Mouse (Mus musculus) limb, embryonic 11.5 days (tissue): ENCODE data around the gene Bcat2. TPM values are rescaled to one million over a fixed set of nuclear protein-coding genes. Genes with fewer than 3 reads are reported as not detected.

Experiments
- ATAC-seq: fragments of 200-750 bp; cut with Nextera tagmentation; 2 replicates; pipeline ENCODE4 v1.8.0; 2017; ENCODE audit warnings: low read depth; ENCODE audit not compliant: insufficient number of reproducible peaks, low FRiP score, low TSS enrichment
- DNase-seq: peaks from one replicate; pipeline ENCODE4 v3.0.0-alpha.2; 2015; ENCODE audit warnings: low spot score
- H3K27ac ChIP-seq: fragments of 300-500 bp; sonication (generic); replicated peaks from 2 replicates; pipeline ENCODE4 v1.5.1; 2014; ENCODE audit warnings: low read depth, mild to moderate bottlenecking, low read length
- H3K27me3 ChIP-seq: fragments of 300-500 bp; sonication (generic); 2 replicates; pipeline ENCODE4 v1.6.1; 2014; ENCODE audit warnings: mild to moderate bottlenecking, low read length, mixed read lengths; ENCODE audit not compliant: control insufficient read depth, insufficient read depth
- H3K36me3 ChIP-seq: fragments of 300-500 bp; sonication (generic); 2 replicates; pipeline ENCODE4 v1.6.1; 2014; ENCODE audit warnings: mild to moderate bottlenecking, low read length, moderate library complexity, mixed read lengths; ENCODE audit not compliant: control insufficient read depth, insufficient read depth
- H3K4me1 ChIP-seq: fragments of 300-500 bp; sonication (generic); 2 replicates; pipeline ENCODE4 v1.6.1; 2014; ENCODE audit warnings: low read length, mixed read lengths; ENCODE audit not compliant: control insufficient read depth, insufficient read depth
- H3K4me2 ChIP-seq: fragments of 300-500 bp; sonication (generic); 2 replicates; pipeline ENCODE4 v1.6.1; 2014; ENCODE audit warnings: low read depth, mild to moderate bottlenecking, moderate library complexity; ENCODE audit not compliant: severe bottlenecking
- H3K4me3 ChIP-seq: fragments of 300-500 bp; sonication (generic); 2 replicates; pipeline ENCODE4 v1.5.1; 2014; ENCODE audit warnings: low read depth, low read length
- H3K9ac ChIP-seq: fragments of 300-500 bp; sonication (generic); 2 replicates; pipeline ENCODE4 v1.6.1; 2014; ENCODE audit warnings: mild to moderate bottlenecking, low read length
- H3K9me3 ChIP-seq: fragments of 300-500 bp; sonication (generic); 2 replicates; pipeline ENCODE4 v1.6.1; 2016; ENCODE audit warnings: low read length; ENCODE audit not compliant: control insufficient read depth
- WGBS: fragments of 180-500 bp; shearing (Covaris S2); extraction: QIAGEN DNeasy Blood & Tissue Kit; methylation state at CpG from one replicate; pipeline ENCODE4 v1.1.7; 2014; 5-methylcytosine and 5-hydroxymethylcytosine counted together
- polyA plus RNA-seq: library from polyadenylated mRNA; unstranded; fragments of >200 nt; fragmentation: Nextera tagmentation; extraction: Ambion mirVana; gene quantifications from 2 replicates; pipeline ENCODE4 v1.2.1, GENCODE M21; 2014

The Bcat2 gene
- 50.7 and 54.2 TPM in 2 replicates for polyA plus RNA-seq

GRCm38 (mm10) chr7:45570103-45570741 is at the start of gene Bcat2:
Bcat2 (plus strand) TSS chr7:45570153.
- WGBS, result 1% methylated on average over 42 of the region's 42 CpGs
- no peaks in the 10 kb centered on the region for H3K9me3 ChIP-seq
- peaks cover 18% of the 10 kb centered on the region for H3K4me1 ChIP-seq

GRCm38 (mm10) chr7:45520605-45521004 is 49.3 kb upstream of the Bcat2 start:
- Histone ChIP-seq H3K27me3 (no peaks in the 10 kb centered on the region), H3K4me1 (peaks cover 10% of the 10 kb centered on the region), H3K4me3 (no peak overlapping the region), H3K9me3 (no peaks in the 10 kb centered on the region), H3K27ac (no peak overlapping the region), H3K9ac (no peak overlapping the region), H3K4me2 (no peak overlapping the region), H3K36me3 (0 out of 2 replicates have a peak, but pooled peaks cover 3% of the 10 kb centered on the region)
- DNase-seq (no peak), ATAC-seq (no peak)
- WGBS, result 91% methylated on average over 7 of the region's 7 CpGs

More at GRCm38 (mm10) chr7:45570103-45570741, at the start of gene Bcat2:
- peak; percentile 69 for ATAC-seq
- H3K27me3 ChIP-seq, result no peaks in the 10 kb centered on the region
- peak; percentile 84 for DNase-seq
- no peaks in the 10 kb centered on the region for H3K36me3 ChIP-seq
- peak within 1 kb of the TSS; percentile 82 for H3K4me2 ChIP-seq
- H3K9ac ChIP-seq, result peak within 1 kb of the TSS; percentile 87
- peak within 1 kb of the TSS; percentile 74 for H3K4me3 ChIP-seq
- peak within 1 kb of the TSS; percentile 82 for H3K27ac ChIP-seq

GRCm38 (mm10) chr7:45521728-45522184 is 48.2 kb upstream of the Bcat2 start:
- H3K27me3 ChIP-seq, result no peaks in the 10 kb centered on the region
- peak overlapping the region; percentile 77 for H3K27ac ChIP-seq

GRCm38 (mm10) chr7:45522194-45522752 is 47.7 kb upstream of the Bcat2 start:
- WGBS, result 56% methylated on average over 16 of the region's 16 CpGs

More at GRCm38 (mm10) chr7:45521728-45522184, 48.2 kb upstream of the Bcat2 start:
- 0 out of 2 replicates have a peak, but pooled peaks cover 3% of the 10 kb centered on the region for H3K36me3 ChIP-seq
- peak overlapping the region; percentile 53 for H3K4me2 ChIP-seq
- ATAC-seq, result peak; percentile 48
- peak overlapping the region; percentile 46 for H3K4me3 ChIP-seq
- no peaks in the 10 kb centered on the region for H3K9me3 ChIP-seq
- DNase-seq, result peak; percentile 88
- H3K4me1 ChIP-seq, result peaks cover 10% of the 10 kb centered on the region
- under 1% methylated on average over 28 of the region's 28 CpGs for WGBS
- peak overlapping the region; percentile 74 for H3K9ac ChIP-seq

GRCm38 (mm10) chr7:45522957-45523676 is 46.8 kb upstream of the Bcat2 start:
- ATAC-seq (no peak), DNase-seq (no peak)
- H3K36me3 ChIP-seq, result 0 out of 2 replicates have a peak, but pooled peaks cover 3% of the 10 kb centered on the region
- no peaks in the 10 kb centered on the region for H3K27me3 ChIP-seq
- H3K4me1 ChIP-seq, result peaks cover 10% of the 10 kb centered on the region
- no peak overlapping the region for H3K9ac ChIP-seq
- no peaks in the 10 kb centered on the region for H3K9me3 ChIP-seq
- H3K4me2 ChIP-seq, result peak overlapping the region; percentile 1; the same call in 1 of the 2 replicates
- no peak overlapping the region for H3K4me3 ChIP-seq
- no peak overlapping the region for H3K27ac ChIP-seq
- WGBS, result 69% methylated on average over 18 of the region's 18 CpGs

More at GRCm38 (mm10) chr7:45522194-45522752, 47.7 kb upstream of the Bcat2 start:
- no peak for DNase-seq
- Histone ChIP-seq H3K4me2 (peak overlapping the region; percentile 53), H3K9ac (peak overlapping the region; percentile 74), H3K4me1 (peaks cover 10% of the 10 kb centered on the region), H3K4me3 (peak overlapping the region; percentile 46), H3K27me3 (no peaks in the 10 kb centered on the region), H3K36me3 (0 out of 2 replicates have a peak, but pooled peaks cover 3% of the 10 kb centered on the region), H3K27ac (no peak overlapping the region; the same call in 1 of the 2 replicates), H3K9me3 (no peaks in the 10 kb centered on the region)
- no peak for ATAC-seq

GRCm38 (mm10) chr7:45523678-45524170 is 46.2 kb upstream of the Bcat2 start:
- 82% methylated on average over 13 of the region's 13 CpGs for whole genome bisulfite sequencing
- no peak overlapping the region for H3K4me3 ChIP-seq
- H3K4me2 ChIP-seq, result peak overlapping the region; percentile 1; the same call in 1 of the 2 replicates

GRCm38 (mm10) chr7:45524841-45525621 is 44.9 kb upstream of the Bcat2 start:
- Histone ChIP-seq H3K4me1 (peaks cover 12% of the 10 kb centered on the region), H3K27me3 (no peaks in the 10 kb centered on the region), H3K27ac (no peak overlapping the region; the same call in 1 of the 2 replicates), H3K4me3 (peak overlapping the region; percentile 85), H3K9ac (peak overlapping the region; percentile 88), H3K9me3 (no peaks in the 10 kb centered on the region), H3K4me2 (peak overlapping the region; percentile 86), H3K36me3 (0 out of 2 replicates have a peak, but pooled peaks cover 3% of the 10 kb centered on the region)
- WGBS, result 28% methylated on average over 12 of the region's 12 CpGs
- no peak for ATAC-seq
- no peak for DNase-seq

More at GRCm38 (mm10) chr7:45523678-45524170, 46.2 kb upstream of the Bcat2 start:
- Histone ChIP-seq H3K9me3 (no peaks in the 10 kb centered on the region), H3K4me1 (peaks cover 10% of the 10 kb centered on the region), H3K36me3 (0 out of 2 replicates have a peak, but pooled peaks cover 3% of the 10 kb centered on the region), H3K27ac (no peak overlapping the region), H3K27me3 (no peaks in the 10 kb centered on the region), H3K9ac (no peak overlapping the region)
- ATAC-seq (no peak), DNase-seq (no peak)
